22 mouse cellular contexts compared by ENCODE assay signal in genomic region chr12:16774605-16775004, GRCm38 (mm10). TPM values are rescaled to one million over a fixed set of nuclear protein-coding genes. Genes with fewer than 3 reads are reported as not detected.
DNase-seq lines count a peak whose midpoint lies in the region; ATAC-seq lines count a peak whose summit lies in the region.
"Had no signal": no experiment of that assay in that cellular context is flagged by ENCODE, and none has a peak within 500 bp of the region (broad histone marks: within the 10 kb centered on the region; RNA-seq: fewer than 3 reads in every experiment).

No protein-coding gene starts in this region.

- no peak overlapping the region for H3K4me3 ChIP-seq in kidney, embryonic 14.5 days (ENCODE audit: low read length)
- no peak overlapping the region for H3K4me3 ChIP-seq in kidney, embryonic 15.5 days (replicated peaks)
- no peak overlapping the region for H3K4me3 ChIP-seq in kidney, embryonic 16.5 days (ENCODE audit: low read length)
- no peak overlapping the region for H3K4me3 ChIP-seq in neural tube, embryonic 14.5 days (ENCODE audit: low read depth, low read length)
- H3K4me3 ChIP-seq in neural tube, embryonic 15.5 days (replicated peaks): no peak overlapping the region

- no peak overlapping the region for H3K9ac ChIP-seq in kidney, embryonic 14.5 days (ENCODE audit: low read depth, low read length)
- no peak overlapping the region for H3K9ac ChIP-seq in kidney, embryonic 15.5 days
- H3K9ac ChIP-seq in kidney, embryonic 16.5 days (replicated peaks; ENCODE audit: low read length): no peak overlapping the region
- no peak overlapping the region for H3K9ac ChIP-seq in neural tube, embryonic 14.5 days (replicated peaks; ENCODE audit: low read depth, low read length)
- no peak overlapping the region for H3K9ac ChIP-seq in neural tube, embryonic 15.5 days (replicated peaks)

- DNase-seq in kidney, postnatal 14 days: no peak
- no peak for DNase-seq in kidney, postnatal 36 days
- DNase-seq in kidney, adult 8-10 months: no peak
- DNase-seq: adrenal gland, adult 2 months; adrenal gland, adult 8-10 months; adrenal gland, postnatal 10 days; adrenal gland, postnatal 14 days; adrenal gland, postnatal 25 days; adrenal gland, postnatal 36 days; B cell, adult 2 months; cerebellum, adult 11 months; cerebellum, adult 11-12 months had no signal

- H3K4me1 ChIP-seq in kidney, embryonic 14.5 days (ENCODE audit: control insufficient read depth, insufficient read depth, low read length): peaks cover 2% of the 10 kb centered on the region
- H3K4me1 ChIP-seq in kidney, embryonic 15.5 days: peaks cover 20% of the 10 kb centered on the region; the same call in 1 of the 2 replicates
- peaks cover 16% of the 10 kb centered on the region for H3K4me1 ChIP-seq in kidney, embryonic 16.5 days (ENCODE audit: insufficient read depth, low read length)
- no peaks in the 10 kb centered on the region for H3K4me1 ChIP-seq in neural tube, embryonic 14.5 days (ENCODE audit: control insufficient read depth, insufficient read depth, low read length)
- H3K4me1 ChIP-seq in neural tube, embryonic 15.5 days: no peaks in the 10 kb centered on the region

- no peak overlapping the region for H3K4me2 ChIP-seq in kidney, embryonic 14.5 days (replicated peaks; ENCODE audit: low read depth, low read length)
- H3K4me2 ChIP-seq in kidney, embryonic 15.5 days: no peak overlapping the region
- H3K4me2 ChIP-seq in kidney, embryonic 16.5 days (replicated peaks; ENCODE audit: low read depth, low read length): no peak overlapping the region
- no peak overlapping the region for H3K4me2 ChIP-seq in neural tube, embryonic 14.5 days (ENCODE audit: low read depth, low read length)
- no peak overlapping the region for H3K4me2 ChIP-seq in neural tube, embryonic 15.5 days

- no peaks in the 10 kb centered on the region for H3K27me3 ChIP-seq in kidney, embryonic 14.5 days (ENCODE audit: control insufficient read depth, insufficient read depth, low read length)
- no peaks in the 10 kb centered on the region for H3K27me3 ChIP-seq in kidney, embryonic 15.5 days
- H3K27me3 ChIP-seq in kidney, embryonic 16.5 days (ENCODE audit: insufficient read depth, low read length): no peaks in the 10 kb centered on the region
- no peaks in the 10 kb centered on the region for H3K27me3 ChIP-seq in neural tube, embryonic 14.5 days (ENCODE audit: control insufficient read depth, insufficient read depth, low read length)
- H3K27me3 ChIP-seq in neural tube, embryonic 15.5 days (replicated peaks): no peaks in the 10 kb centered on the region
- H3K27me3 ChIP-seq: CH12.LX, Patski had no signal

- no peaks in the 10 kb centered on the region for H3K36me3 ChIP-seq in kidney, embryonic 14.5 days (ENCODE audit: control insufficient read depth, insufficient read depth, low read length)
- no peaks in the 10 kb centered on the region for H3K36me3 ChIP-seq in kidney, embryonic 15.5 days
- H3K36me3 ChIP-seq in kidney, embryonic 16.5 days (ENCODE audit: insufficient read depth, low read length): no peaks in the 10 kb centered on the region
- H3K36me3 ChIP-seq in neural tube, embryonic 14.5 days (ENCODE audit: control insufficient read depth, insufficient read depth, low read length): no peaks in the 10 kb centered on the region
- H3K36me3 ChIP-seq in neural tube, embryonic 15.5 days: no peaks in the 10 kb centered on the region
- H3K36me3 ChIP-seq: G1E had no signal

- WGBS in kidney, embryonic 14.5 days: 54% methylated on average over 4 of the region's 4 CpGs
- WGBS in kidney, embryonic 15.5 days: 47% methylated on average over 4 of the region's 4 CpGs
- WGBS in kidney, embryonic 16.5 days: 53% methylated on average over 4 of the region's 4 CpGs
- WGBS in neural tube, embryonic 14.5 days: 91% methylated on average over 4 of the region's 4 CpGs
- WGBS in neural tube, embryonic 15.5 days: 91% methylated on average over 4 of the region's 4 CpGs

- peak; percentile 57; the same call in 1 of the 2 replicates for ATAC-seq in kidney, embryonic 14.5 days (ENCODE audit: low FRiP score, low TSS enrichment)
- ATAC-seq in kidney, embryonic 15.5 days (replicated peaks; ENCODE audit: low FRiP score): 0 out of 2 replicates have a peak, but pooled peaks have one; percentile 47
- peak; percentile 52; the same call in 1 of the 2 replicates for ATAC-seq in kidney, embryonic 16.5 days (ENCODE audit: low FRiP score, low TSS enrichment)
- ATAC-seq in neural tube, embryonic 14.5 days (ENCODE audit: low read depth): peak; percentile 17; the same call in 1 of the 2 replicates
- no peak for ATAC-seq in neural tube, embryonic 15.5 days (ENCODE audit: low FRiP score)
- ATAC-seq: activated CD4-positive, CD25-positive, alpha-beta regulatory T cell, adult 4 months; CD4-positive, CD25-positive, alpha-beta regulatory T cell, adult 4 months; Patski had no signal

- peak overlapping the region; percentile 6; the same call in 1 of the 2 replicates for H3K27ac ChIP-seq in kidney, embryonic 14.5 days (ENCODE audit: low read depth, low read length)
- peak overlapping the region; percentile 27; the same call in 1 of the 2 replicates for H3K27ac ChIP-seq in kidney, embryonic 15.5 days
- H3K27ac ChIP-seq in kidney, embryonic 16.5 days (ENCODE audit: low read length): no peak overlapping the region
- no peak overlapping the region for H3K27ac ChIP-seq in neural tube, embryonic 14.5 days (ENCODE audit: low read depth, low read length)
- H3K27ac ChIP-seq in neural tube, embryonic 15.5 days (replicated peaks): no peak overlapping the region

- H3K9me3 ChIP-seq in kidney, embryonic 14.5 days (ENCODE audit: control insufficient read depth, low read length): no peaks in the 10 kb centered on the region
- H3K9me3 ChIP-seq in kidney, embryonic 15.5 days (replicated peaks): no peaks in the 10 kb centered on the region
- H3K9me3 ChIP-seq in kidney, embryonic 16.5 days (ENCODE audit: low read length): no peaks in the 10 kb centered on the region
- no peaks in the 10 kb centered on the region for H3K9me3 ChIP-seq in neural tube, embryonic 14.5 days (ENCODE audit: control insufficient read depth, low read length)
- no peaks in the 10 kb centered on the region for H3K9me3 ChIP-seq in neural tube, embryonic 15.5 days (replicated peaks)
- H3K9me3 ChIP-seq: G1E had no signal

RNA-seq across cellular contexts. Expression of gene Greb1, which starts 26.1 kb away (rescaled TPM):
- 6.6 and 8.6 TPM in 2 replicates for polyA plus RNA-seq in kidney, embryonic 14.5 days (2014; fragmentation: Nextera tagmentation; extraction: Ambion mirVana)
- 4.3 and 6.1 TPM in 2 replicates for polyA plus RNA-seq in kidney, embryonic 15.5 days (2015; fragmentation: Nextera tagmentation; extraction: Ambion mirVana)
- polyA plus RNA-seq in kidney, embryonic 16.5 days (2015; fragmentation: Nextera tagmentation; extraction: Ambion mirVana): 4.4 and 5.2 TPM in 2 replicates
- polyA plus RNA-seq in neural tube, embryonic 14.5 days (2014; fragmentation: Nextera tagmentation; extraction: Ambion mirVana): 1.3 and 1.8 TPM in 2 replicates
- 0.67 and 1.9 TPM in 2 replicates for polyA plus RNA-seq in neural tube, embryonic 15.5 days (2015; fragmentation: Nextera tagmentation; extraction: Ambion mirVana)
- polyA plus RNA-seq: G1E had no signal

RNA-seq across cellular contexts. Expression of gene E2f6, which starts 36.2 kb away (rescaled TPM):
- 36.8 and 56.7 TPM in 2 replicates for polyA plus RNA-seq in kidney, embryonic 14.5 days (2014; fragmentation: Nextera tagmentation; extraction: Ambion mirVana)
- polyA plus RNA-seq in kidney, embryonic 15.5 days (2015; fragmentation: Nextera tagmentation; extraction: Ambion mirVana): 44.5 and 46.5 TPM in 2 replicates
- 41.7 and 45.1 TPM in 2 replicates for polyA plus RNA-seq in kidney, embryonic 16.5 days (2015; fragmentation: Nextera tagmentation; extraction: Ambion mirVana)
- 28.7 and 32.9 TPM in 2 replicates for polyA plus RNA-seq in neural tube, embryonic 14.5 days (2014; fragmentation: Nextera tagmentation; extraction: Ambion mirVana)
- 26.3 and 31.2 TPM in 2 replicates for polyA plus RNA-seq in neural tube, embryonic 15.5 days (2015; fragmentation: Nextera tagmentation; extraction: Ambion mirVana)

Comparison
In these comparisons a context has a peak if more than half of its experiments do, and no peak if none do; other contexts are left out.
1. H3K27ac ChIP-seq: peak in kidney, embryonic 14.5 days (single experiment) and kidney, embryonic 15.5 days (single experiment); none in kidney, embryonic 16.5 days (single experiment), neural tube, embryonic 14.5 days (single experiment) and neural tube, embryonic 15.5 days (single experiment).